Mouse (Mus musculus) forelimb bud, embryonic 11.5 days (tissue): ENCODE measurements around the gene Vamp3.
A peak's percentile ranks its signal among the peaks of the same experiment; 100 is the strongest.
"Not testable (repeated sequence)": the region's sequence is repeated elsewhere in the genome, so short reads cannot be mapped to it uniquely, and the experiment has no call there.

Experiments used
- DNase-seq: peaks from one replicate; pipeline ENCODE4 v3.0.0-alpha.2; 2012; ENCODE audit warnings: low read depth, low spot score

The Vamp3 gene

DNA sequence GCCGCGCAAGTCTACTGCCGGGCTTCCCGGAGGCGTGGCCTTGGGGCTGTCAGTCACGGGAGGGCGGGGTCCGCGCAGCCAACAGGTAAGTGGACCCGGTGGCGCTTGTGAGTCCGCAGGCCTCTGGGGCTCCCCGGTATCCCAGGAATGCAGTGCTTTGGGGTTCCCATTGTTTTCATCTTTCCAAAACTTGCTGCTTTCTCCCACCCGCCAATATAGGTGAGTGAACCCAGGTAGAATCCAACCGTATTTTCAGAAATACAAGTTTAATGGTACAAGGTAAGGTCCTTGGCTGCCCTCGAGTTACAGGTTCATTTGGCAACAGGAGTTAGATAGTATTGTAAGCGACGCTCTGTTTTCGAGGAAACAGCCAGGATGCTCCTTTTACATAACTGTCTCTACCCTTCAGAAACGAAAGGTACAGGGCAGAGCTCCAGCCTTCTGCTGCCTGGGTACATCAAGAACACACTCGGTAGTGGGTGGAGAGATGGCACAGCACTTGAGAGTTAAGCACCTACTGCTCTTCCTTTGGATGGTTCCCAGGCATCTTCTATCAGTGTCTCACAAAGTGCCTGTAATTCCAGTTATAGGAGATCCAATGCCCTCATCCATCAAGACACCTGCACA lies 12.7 kb downstream of the Vamp3 start:
- no peak for DNase-seq

DNA sequence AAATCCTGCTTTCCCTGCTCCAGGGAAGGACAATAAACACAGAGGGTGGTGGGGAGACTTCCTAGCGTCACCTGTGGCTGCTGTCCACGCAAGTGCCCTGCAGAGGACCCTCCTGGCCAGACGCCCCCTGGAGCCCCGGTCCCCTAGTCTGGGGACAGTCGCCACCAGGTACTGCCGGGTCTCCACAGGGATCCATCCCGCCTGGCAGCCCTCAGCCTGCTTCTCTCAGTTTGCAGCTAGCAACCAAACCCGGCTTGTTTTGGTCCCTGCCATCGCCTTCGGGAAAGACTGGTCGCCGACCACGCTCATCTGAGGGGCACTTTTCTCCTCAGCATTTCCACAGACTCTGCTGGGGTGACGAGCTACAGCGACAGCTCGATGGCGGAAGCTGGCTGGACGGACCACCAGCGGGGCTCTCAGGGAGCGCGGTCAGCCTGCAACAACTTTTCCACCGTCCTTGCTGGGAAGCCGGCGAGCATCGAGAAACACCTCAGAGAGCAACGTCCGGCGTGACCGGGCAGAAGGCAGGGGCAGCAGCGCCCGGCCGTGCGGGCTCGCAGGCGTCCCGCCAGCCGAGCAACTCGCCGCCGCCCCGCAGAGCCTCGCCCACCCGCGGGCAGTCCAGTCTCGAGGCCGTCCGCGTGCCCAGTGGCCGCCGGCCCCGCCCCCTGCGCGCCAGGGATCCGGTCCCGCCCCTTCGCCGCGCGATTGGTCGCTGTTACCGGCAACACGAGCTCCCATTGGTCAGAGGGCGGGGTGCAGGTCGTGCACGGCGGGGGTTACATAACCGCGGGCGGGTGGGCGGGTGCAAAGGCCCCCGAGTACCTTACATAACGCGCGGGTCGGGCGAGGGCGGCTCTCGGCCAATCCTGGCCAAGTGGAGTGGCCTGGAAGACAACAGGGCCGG lies 13.5 kb downstream of the Vamp3 start, which contains the start of gene Per3:
Gene Per3, minus strand, starts transcription at position 629 of the 907 bp plus-strand sequence.
- DNase-seq = peak; percentile 93

DNA sequence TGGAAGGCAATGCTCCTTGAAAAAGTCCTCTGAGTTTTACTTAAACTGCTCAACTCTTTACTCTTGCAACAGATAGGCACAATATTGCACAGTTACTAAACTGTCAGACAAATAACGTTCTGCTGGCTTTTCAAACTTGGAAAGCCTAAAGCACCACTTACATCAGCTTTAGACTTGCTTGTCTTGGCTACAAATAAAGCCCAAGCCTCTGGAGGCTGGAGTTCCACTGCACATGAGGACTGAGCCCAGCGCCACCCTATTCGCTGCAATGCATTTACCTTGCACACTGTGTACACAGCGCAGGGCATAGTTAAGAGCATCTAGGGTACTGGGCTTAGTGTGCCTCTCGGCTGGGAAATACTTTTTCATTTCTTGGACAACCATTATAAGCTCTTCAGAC lies 14.5 kb downstream of the Vamp3 start:
- DNase-seq = no peak

DNA sequence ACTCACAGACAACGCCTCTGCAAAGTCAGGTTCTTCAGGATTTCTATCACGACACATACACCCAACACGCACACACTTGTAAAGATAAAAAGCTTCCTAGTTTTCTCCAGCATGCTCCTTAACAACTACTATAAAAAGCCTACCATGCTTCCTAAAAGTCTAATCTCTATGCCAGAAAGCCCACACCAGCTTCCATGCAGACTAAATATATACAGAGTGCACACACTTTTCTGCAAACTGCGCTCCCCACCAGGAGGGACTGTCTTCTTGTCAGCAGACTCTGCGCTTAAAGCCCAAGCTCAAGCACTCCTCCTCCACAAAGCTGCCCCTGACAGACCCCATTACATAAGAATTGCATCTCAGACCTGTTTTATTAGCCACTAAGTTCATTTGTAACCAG lies 16.3 kb downstream of the Vamp3 start:
- DNase-seq = no peak

DNA sequence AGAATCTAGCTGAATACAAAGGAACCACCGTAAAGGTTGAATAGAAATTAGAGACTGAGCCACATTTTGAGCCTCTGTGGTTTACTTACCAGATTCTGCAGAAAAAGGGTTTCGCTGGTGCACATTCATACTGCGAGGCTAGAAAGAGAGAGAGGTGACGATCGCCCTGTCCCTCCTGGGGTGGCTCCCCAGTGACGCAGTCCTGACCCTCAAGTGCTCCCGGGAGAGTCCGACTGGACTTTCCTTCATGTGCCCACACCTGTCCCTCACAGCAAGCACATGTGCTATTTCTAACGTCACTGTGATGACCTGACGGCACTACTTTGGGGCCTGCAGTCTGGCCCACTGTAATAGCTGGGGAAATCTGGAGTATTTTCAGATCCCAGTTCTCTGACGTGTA lies 20.0 kb downstream of the Vamp3 start:
- DNase-seq = no peak

DNA sequence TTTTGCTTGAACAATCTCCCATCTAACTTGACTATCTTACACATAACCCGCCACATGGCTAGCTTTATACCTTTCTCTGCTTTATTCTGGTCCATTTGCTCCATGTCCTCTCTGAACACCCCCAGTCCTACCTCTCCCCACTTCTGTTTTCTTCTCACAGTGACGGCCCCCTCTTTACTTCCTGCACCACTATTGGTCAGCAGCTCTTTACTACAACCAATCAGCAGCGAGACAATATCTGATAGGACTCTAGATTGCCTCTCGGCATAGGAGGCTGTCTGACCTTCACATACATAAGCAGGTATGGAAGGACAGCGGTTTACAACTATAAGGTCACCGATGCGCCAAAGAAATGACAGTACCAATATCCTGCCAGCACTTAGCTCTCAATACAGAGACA lies 21.2 kb downstream of the Vamp3 start:
- no peak for DNase-seq

DNA sequence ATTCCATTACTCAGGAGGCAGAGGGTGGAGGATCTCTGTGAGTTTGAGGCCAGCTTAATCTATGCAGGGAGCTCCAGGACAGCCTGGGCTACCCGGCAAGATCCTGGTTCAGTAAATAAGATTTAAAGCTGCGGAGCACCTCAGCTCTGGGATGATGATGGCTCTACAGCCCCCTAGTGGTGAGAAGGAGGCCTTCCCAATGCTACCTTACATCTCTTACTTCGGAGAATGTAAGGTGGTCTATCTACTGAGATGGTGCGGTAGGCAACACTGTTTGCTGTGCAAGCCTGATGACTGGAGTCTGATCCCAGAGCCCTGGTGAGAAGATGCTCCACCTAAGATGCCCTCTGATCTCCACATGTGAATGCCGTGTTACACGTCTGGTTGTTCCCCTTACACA lies 30.8 kb downstream of the Vamp3 start:
- DNase-seq = peak; percentile 50

DNA sequence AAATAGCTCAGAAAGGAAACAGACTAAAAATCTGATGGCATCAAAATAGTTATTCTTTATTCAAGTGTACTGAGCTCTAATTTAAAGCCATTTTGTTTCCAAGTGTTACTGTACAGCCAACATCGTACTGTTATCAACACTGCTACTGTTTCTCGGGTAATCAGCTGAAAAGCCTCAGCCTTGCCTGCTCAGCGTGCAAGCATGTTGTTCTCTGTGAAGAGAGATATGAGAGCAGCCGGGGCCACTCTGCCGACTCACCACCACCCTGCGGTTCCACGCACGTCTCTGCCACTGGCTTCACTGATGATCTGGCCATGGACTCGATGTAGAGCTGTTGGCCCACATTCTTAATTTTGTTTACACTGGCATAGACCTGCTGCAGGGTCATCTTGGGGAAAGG lies 33.6 kb downstream of the Vamp3 start:
- DNase-seq = no peak

DNA sequence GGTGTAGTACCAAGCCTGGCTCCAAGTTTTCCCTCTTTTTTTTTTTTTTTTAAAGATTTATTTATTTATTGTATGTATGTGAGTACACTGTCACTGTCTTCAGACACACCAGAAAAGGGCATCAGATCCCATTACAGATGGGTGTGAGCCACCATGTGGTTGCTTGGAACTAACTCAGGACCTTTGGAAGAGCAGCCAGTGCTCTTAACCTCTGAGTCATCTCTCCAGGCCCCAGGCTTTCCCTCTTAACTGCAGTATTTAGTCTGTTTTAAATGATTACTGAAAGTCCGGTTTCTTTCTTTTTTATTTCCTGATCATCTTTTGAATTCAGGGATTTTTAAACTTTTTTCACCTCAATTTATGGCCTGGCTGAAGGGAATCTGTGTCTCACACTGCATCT lies 40.4 kb downstream of the Vamp3 start:
- not testable (repeated sequence) for DNase-seq

DNA sequence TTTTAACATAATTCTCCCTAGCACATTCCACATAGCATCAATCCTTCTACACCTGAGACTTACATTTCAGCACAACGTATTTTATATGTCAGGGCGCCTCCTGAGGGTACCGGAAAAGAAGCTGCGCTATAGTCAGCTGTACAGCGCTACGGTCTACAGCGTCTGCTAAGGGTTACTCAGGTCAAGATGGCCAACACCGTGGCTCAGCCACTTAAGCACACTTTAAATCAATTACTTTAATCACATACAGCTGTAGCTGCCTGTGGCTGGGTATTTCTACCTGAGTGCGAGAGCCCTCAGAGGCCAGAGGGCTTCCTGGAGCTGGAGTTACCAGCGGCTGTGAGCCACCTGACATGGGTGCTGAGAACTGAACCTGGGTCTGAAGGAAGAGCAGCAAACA lies 41.8 kb downstream of the Vamp3 start:
- peak; percentile 57 for DNase-seq

DNA sequence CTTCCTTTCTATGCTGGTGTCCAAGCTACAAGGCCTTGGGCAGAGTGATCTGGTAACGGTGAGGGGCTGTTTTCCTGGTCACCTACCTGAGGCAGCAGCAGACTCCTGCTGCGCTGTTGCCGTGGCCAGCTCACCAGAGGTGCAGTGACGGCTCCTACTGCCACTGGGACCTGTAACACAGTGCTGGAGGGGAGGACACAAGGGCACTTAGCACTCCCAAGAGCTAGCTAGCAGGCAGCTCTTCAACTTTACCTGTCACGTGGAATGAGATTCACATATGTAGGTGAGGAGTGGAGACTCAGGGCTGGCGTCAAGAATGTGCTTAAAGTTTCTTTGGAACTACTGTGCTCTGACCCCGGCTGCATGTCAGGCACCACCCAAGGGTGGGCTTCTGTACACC lies 47.4 kb downstream of the Vamp3 start:
- DNase-seq = no peak

DNA sequence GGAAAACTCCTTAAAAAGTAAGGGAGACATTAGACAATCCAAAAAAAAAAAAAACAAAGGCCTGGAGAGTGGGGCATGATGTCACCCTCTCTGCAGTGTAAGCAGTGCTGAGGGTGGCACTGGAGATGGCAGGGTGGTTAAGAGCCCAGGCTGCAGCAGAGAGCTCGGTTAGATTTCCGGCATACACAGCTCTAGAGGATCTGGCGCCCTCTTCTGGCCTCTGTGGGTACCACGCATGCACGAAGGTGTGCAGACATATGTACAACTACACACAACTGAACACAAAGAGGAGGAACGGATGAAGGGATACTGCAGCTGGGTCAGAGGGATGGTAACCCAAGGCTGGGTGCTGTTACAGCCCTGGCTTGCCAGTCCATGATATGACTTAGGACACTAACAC lies 50.8 kb downstream of the Vamp3 start:
- peak; percentile 11 for DNase-seq

DNA sequence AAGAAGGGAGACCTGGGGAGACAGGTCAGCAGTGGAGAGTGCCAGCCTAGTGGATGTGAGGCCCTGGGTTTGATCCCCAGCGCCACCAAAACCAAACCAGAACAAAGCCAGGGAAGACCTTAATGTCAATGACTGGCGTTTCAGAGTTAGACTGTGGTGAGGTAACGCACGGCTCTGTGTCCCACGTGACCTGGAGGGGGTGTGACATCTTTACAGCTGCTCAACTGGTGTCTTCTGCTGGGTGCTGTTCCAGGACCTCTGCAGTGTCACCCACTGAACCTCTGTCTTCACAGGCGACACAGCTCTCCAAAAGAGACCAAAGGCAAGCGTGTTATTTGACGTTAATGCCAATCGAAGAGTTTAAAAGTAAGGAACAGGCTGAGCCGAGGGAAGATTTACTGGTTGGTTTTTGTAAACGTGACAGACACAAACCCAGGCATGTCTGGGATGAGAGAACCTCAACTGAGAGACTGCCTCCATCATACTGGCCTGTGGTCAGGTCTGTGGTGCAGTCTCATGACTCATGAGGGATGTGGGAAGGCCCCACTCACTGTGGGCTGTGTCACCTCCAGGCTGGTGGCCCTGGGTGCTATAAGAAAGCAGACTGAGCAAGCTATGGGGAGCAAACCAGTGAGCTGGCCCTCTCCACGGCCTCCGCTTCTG lies 52.0 kb downstream of the Vamp3 start:
- no peak for DNase-seq

DNA sequence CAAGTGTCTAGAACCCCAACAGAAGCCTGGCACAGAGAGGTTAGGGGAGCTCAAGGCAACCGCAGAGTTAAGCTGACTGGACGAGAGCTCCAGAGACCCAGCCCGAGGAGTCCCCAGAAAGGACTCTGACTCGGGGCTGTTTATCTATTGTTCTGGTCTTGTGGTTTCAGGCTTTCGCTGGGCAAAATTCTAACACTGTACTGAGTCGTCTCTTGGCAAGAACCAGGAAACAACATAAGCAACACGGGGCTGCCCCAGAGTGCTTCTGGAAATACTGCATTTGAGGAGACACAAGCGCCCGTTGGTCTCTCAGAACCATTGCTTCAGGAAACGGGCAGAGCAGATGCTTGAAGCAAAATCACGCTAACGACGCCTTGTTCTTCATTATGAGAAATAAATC lies 56.4 kb downstream of the Vamp3 start:
- no peak for DNase-seq

DNA sequence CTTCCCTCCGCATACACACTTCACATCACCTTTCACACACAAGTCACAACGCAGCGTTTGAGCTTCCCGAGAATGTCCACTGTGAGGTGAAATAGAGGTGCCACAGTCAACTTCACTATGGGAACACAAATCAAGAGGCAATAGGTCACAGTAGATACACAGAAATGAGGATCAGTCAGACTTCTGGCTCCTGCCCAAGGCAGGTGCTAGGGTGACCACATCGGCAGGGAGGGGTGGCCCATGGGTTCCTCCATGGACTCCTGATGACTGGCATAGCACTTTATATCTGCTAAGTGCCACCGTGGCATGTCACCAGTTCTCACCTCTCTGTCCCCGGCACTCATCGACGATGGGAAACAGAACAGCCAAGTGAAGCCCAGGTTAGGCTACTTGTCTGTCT lies 59.1 kb downstream of the Vamp3 start:
- no peak for DNase-seq
